Mouse (Mus musculus): ENCODE measurements around the gene Pyroxd1. TPM values are rescaled to one million over a fixed set of nuclear protein-coding genes. Genes with fewer than 3 reads are reported as not detected.

Pyroxd1 gene
- polyA plus RNA-seq, 1 experiment from 2014 or later = 16.1 TPM

DNA sequence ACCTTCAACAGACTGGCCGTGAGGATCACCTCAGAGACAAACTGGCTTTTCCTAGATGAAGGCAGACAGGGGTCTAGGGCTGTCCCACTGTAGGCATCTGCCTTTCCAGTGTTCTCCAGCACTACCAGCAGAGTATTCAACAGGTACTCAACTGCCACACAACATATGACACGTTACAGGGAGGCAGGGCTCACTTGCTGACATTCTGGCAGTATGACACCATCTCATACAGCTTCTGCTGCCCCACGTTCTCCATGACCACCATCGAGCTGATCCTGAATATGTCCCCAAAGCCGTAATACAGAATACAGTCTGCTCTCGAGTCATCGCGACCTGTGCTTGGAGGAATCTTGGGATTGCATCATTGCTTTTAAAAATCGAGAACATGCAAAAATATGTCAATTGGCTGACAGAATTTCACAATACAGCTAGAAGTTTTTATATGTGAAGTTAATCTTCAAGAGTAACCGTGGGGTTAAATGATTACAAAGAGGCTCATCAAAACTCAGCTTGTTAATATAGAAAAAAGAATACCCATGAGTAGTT is 21.1 kb downstream of the Pyroxd1 start:
- H3K27ac ChIP-seq (ENCODE audit: low read length) = no peak overlapping the region
- no peaks in the 10 kb centered on the region for H3K4me1 ChIP-seq (ENCODE audit: insufficient read depth, low read depth, low read length)
- no peak for TF ChIP-seq EP300 (IDR thresholded peaks at IDR 0.05)
- TF ChIP-seq CTCF (IDR thresholded peaks at IDR 0.05) = no peak
- no peak overlapping the region for H3K9ac ChIP-seq (replicated peaks; ENCODE audit: low read depth)
- DNase-seq (ENCODE audit: low spot score) (no peak), ATAC-seq (no peak)
- no peak overlapping the region for H3K4me3 ChIP-seq (ENCODE audit: low read depth, low read length)
- H3K27me3 ChIP-seq (replicated peaks; ENCODE audit: insufficient read depth, low read length) = no peaks in the 10 kb centered on the region
- peaks cover 5% of the 10 kb centered on the region; the same call in 1 of the 2 replicates for H3K36me3 ChIP-seq (ENCODE audit: insufficient read depth, low read length)
- H3K9me3 ChIP-seq (ENCODE audit: low read length) = no peaks in the 10 kb centered on the region
- 82% methylated on average over 10 of the region's 10 CpGs for WGBS
- no peak overlapping the region for H3K4me2 ChIP-seq (replicated peaks; ENCODE audit: low read depth, low read length)

DNA sequence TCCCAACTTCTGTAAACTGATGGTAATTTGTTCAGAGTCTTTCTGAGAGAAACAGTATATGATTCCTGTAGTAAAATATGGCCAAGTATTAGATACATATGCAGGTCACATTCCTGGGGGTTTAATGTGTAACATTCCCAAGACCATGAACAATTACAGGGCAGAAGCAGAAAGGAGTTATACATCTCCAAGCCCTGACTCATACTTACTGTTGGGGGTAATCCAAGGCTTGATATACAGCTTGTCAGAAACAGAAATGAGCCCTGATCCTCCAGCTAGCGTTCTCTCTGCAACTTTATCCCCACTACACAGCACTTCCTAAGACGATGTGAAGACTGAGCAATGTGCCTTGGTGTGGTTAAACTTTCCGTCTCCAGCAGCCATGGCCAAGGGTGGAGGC is 22.1 kb downstream of the Pyroxd1 start:
- no peak for DNase-seq (ENCODE audit: low spot score)
- no peak overlapping the region for H3K4me2 ChIP-seq (replicated peaks; ENCODE audit: low read depth, low read length)
- WGBS = 85% methylated on average over 3 of the region's 3 CpGs
- no peak overlapping the region for H3K9ac ChIP-seq (replicated peaks; ENCODE audit: low read depth)
- no peaks in the 10 kb centered on the region for H3K9me3 ChIP-seq (ENCODE audit: low read length)
- no peaks in the 10 kb centered on the region for H3K4me1 ChIP-seq (ENCODE audit: insufficient read depth, low read depth, low read length)
- TF ChIP-seq EP300 (IDR thresholded peaks at IDR 0.05) = no peak
- TF ChIP-seq CTCF (IDR thresholded peaks at IDR 0.05) = no peak
- no peaks in the 10 kb centered on the region for H3K27me3 ChIP-seq (replicated peaks; ENCODE audit: insufficient read depth, low read length)
- peaks cover 4% of the 10 kb centered on the region; the same call in 1 of the 2 replicates for H3K36me3 ChIP-seq (ENCODE audit: insufficient read depth, low read length)
- H3K27ac ChIP-seq (ENCODE audit: low read length) = no peak overlapping the region
- H3K4me3 ChIP-seq (ENCODE audit: low read depth, low read length) = no peak overlapping the region
- ATAC-seq = no peak

- Histone ChIP-seq H3K36me3 (ENCODE audit: insufficient read depth, low read length) (peaks cover 9% of the 10 kb centered on the region; the same call in 1 of the 2 replicates), H3K4me2 (replicated peaks; ENCODE audit: low read depth, low read length) (no peak overlapping the region), H3K9me3 (ENCODE audit: low read length) (no peaks in the 10 kb centered on the region), H3K27ac (ENCODE audit: low read length) (no peak overlapping the region), H3K9ac (replicated peaks; ENCODE audit: low read depth) (no peak overlapping the region), H3K4me3 (ENCODE audit: low read depth, low read length) (no peak overlapping the region), H3K4me1 (ENCODE audit: insufficient read depth, low read depth, low read length) (no peaks in the 10 kb centered on the region), H3K27me3 (replicated peaks; ENCODE audit: insufficient read depth, low read length) (no peaks in the 10 kb centered on the region)
- ATAC-seq (peak; percentile 64), DNase-seq (ENCODE audit: low spot score) (peak; percentile 48)
- 76% methylated on average over 3 of the region's 3 CpGs for WGBS
- no peak for TF ChIP-seq CTCF (IDR thresholded peaks at IDR 0.05)
- TF ChIP-seq EP300 (IDR thresholded peaks at IDR 0.05) = no peak
Measured at GRCm38 (mm10) chr6:142369568-142369967, 24.1 kb downstream of the Pyroxd1 start.

GRCm38 (mm10) chr6:142377081-142377480 is 31.6 kb downstream of the Pyroxd1 start:
- Histone ChIP-seq H3K4me3 (ENCODE audit: low read depth, low read length) (no peak overlapping the region), H3K9ac (replicated peaks; ENCODE audit: low read depth) (no peak overlapping the region), H3K4me2 (replicated peaks; ENCODE audit: low read depth, low read length) (no peak overlapping the region), H3K27me3 (replicated peaks; ENCODE audit: insufficient read depth, low read length) (no peaks in the 10 kb centered on the region), H3K9me3 (ENCODE audit: low read length) (no peaks in the 10 kb centered on the region), H3K4me1 (ENCODE audit: insufficient read depth, low read depth, low read length) (no peaks in the 10 kb centered on the region), H3K27ac (ENCODE audit: low read length) (no peak overlapping the region), H3K36me3 (ENCODE audit: insufficient read depth, low read length) (peaks cover 19% of the 10 kb centered on the region)
- DNase-seq (ENCODE audit: low spot score) (no peak), ATAC-seq (no peak)
- 74% methylated on average over 1 of the region's 1 CpGs for WGBS
- TF ChIP-seq EP300 (IDR thresholded peaks at IDR 0.05) (no peak), CTCF (IDR thresholded peaks at IDR 0.05) (no peak)

GRCm38 (mm10) chr6:142378576-142379330 is 33.3 kb downstream of the Pyroxd1 start:
- no peak for TF ChIP-seq CTCF (IDR thresholded peaks at IDR 0.05)
- no peak for TF ChIP-seq EP300 (IDR thresholded peaks at IDR 0.05)

GRCm38 (mm10) chr6:142379961-142380360 is 34.5 kb downstream of the Pyroxd1 start:
- WGBS = 76% methylated on average over 6 of the region's 6 CpGs
- Histone ChIP-seq H3K36me3 (ENCODE audit: insufficient read depth, low read length) (peaks cover 11% of the 10 kb centered on the region), H3K27me3 (replicated peaks; ENCODE audit: insufficient read depth, low read length) (no peaks in the 10 kb centered on the region), H3K9me3 (ENCODE audit: low read length) (no peaks in the 10 kb centered on the region), H3K4me2 (replicated peaks; ENCODE audit: low read depth, low read length) (no peak overlapping the region), H3K4me1 (ENCODE audit: insufficient read depth, low read depth, low read length) (no peaks in the 10 kb centered on the region), H3K9ac (replicated peaks; ENCODE audit: low read depth) (no peak overlapping the region), H3K4me3 (ENCODE audit: low read depth, low read length) (no peak overlapping the region), H3K27ac (ENCODE audit: low read length) (no peak overlapping the region)
- ATAC-seq (no peak), DNase-seq (ENCODE audit: low spot score) (no peak)
- TF ChIP-seq CTCF (IDR thresholded peaks at IDR 0.05) = no peak
- no peak for TF ChIP-seq EP300 (IDR thresholded peaks at IDR 0.05)

More at GRCm38 (mm10) chr6:142378576-142379330, 33.3 kb downstream of the Pyroxd1 start:
- Histone ChIP-seq H3K4me3 (ENCODE audit: low read depth, low read length) (no peak overlapping the region), H3K4me1 (ENCODE audit: insufficient read depth, low read depth, low read length) (no peaks in the 10 kb centered on the region), H3K9me3 (ENCODE audit: low read length) (no peaks in the 10 kb centered on the region), H3K27me3 (replicated peaks; ENCODE audit: insufficient read depth, low read length) (no peaks in the 10 kb centered on the region), H3K36me3 (ENCODE audit: insufficient read depth, low read length) (peaks cover 11% of the 10 kb centered on the region), H3K9ac (replicated peaks; ENCODE audit: low read depth) (no peak overlapping the region), H3K4me2 (replicated peaks; ENCODE audit: low read depth, low read length) (no peak overlapping the region), H3K27ac (ENCODE audit: low read length) (no peak overlapping the region)
- 77% methylated on average over 8 of the region's 8 CpGs for WGBS
- DNase-seq (ENCODE audit: low spot score) (no peak), ATAC-seq (no peak)

All from lung, postnatal 0 days (tissue).